Comparison of ENCODE assay signal across 8 mouse cellular contexts in genomic region chr5:36483203-36484101, GRCm38 (mm10). TPM values are rescaled to one million over a fixed set of nuclear protein-coding genes. Genes with fewer than 3 reads are reported as not detected.
A peak's percentile ranks its signal among the peaks of the same experiment; 100 is the strongest.
DNase-seq lines count a peak whose midpoint lies in the region; ATAC-seq lines count a peak whose summit lies in the region.

No protein-coding gene starts in this region.

- intact Hi-C loops in heart, postnatal 25 days (cut with DNase I), result loop anchor here (2.0 kb wide), 1 partner anchor 19 kb away; the partner anchor contains the start of gene Grpel1
- intact Hi-C loops in left cerebral cortex, postnatal 4 days (cut with DNase I), result no loop called here

- ATAC-seq in stomach, embryonic 14.5 days (ENCODE audit: insufficient number of reproducible peaks, insufficient read depth, low FRiP score, low read depth), result no peak

- peak overlapping the region; percentile 87 for H3K9ac ChIP-seq in stomach, embryonic 14.5 days (replicated peaks; ENCODE audit: low read depth, low read length)

- peak overlapping the region; percentile 91 for H3K4me2 ChIP-seq in stomach, embryonic 14.5 days (replicated peaks; ENCODE audit: low read depth, low read length)

- peaks cover 19% of the 10 kb centered on the region for H3K36me3 ChIP-seq in forebrain, embryonic 10.5 days (replicated peaks)
- H3K36me3 ChIP-seq in midbrain, embryonic 10.5 days, result peaks cover 19% of the 10 kb centered on the region
- no peaks in the 10 kb centered on the region for H3K36me3 ChIP-seq in stomach, embryonic 14.5 days (ENCODE audit: control insufficient read depth, insufficient read depth, low read length)

- WGBS in forebrain, embryonic 10.5 days, result 4% methylated on average over 58 of the region's 58 CpGs
- WGBS in midbrain, embryonic 10.5 days, result 3% methylated on average over 58 of the region's 58 CpGs
- 2% methylated on average over 58 of the region's 58 CpGs for WGBS in stomach, embryonic 14.5 days

- peak overlapping the region; percentile 91 for H3K27ac ChIP-seq in forebrain, embryonic 10.5 days
- H3K27ac ChIP-seq in midbrain, embryonic 10.5 days (replicated peaks), result peak overlapping the region; percentile 91
- 0 out of 2 replicates have a peak overlapping the region, but pooled peaks have one; percentile 44 for H3K27ac ChIP-seq in stomach, embryonic 14.5 days (ENCODE audit: low read length)

- H3K27me3 ChIP-seq in forebrain, embryonic 10.5 days (ENCODE audit: poor library complexity, severe bottlenecking), result peaks cover 21% of the 10 kb centered on the region
- peaks cover 16% of the 10 kb centered on the region for H3K27me3 ChIP-seq in midbrain, embryonic 10.5 days (ENCODE audit: low read depth, poor library complexity, severe bottlenecking)
- 0 out of 2 replicates have a peak, but pooled peaks cover 2% of the 10 kb centered on the region for H3K27me3 ChIP-seq in stomach, embryonic 14.5 days (ENCODE audit: control insufficient read depth, insufficient read depth, low read length)

- H3K9me3 ChIP-seq in forebrain, embryonic 10.5 days, result peaks cover 10% of the 10 kb centered on the region; the same call in 1 of the 2 replicates
- peaks cover 6% of the 10 kb centered on the region; the same call in 1 of the 2 replicates for H3K9me3 ChIP-seq in midbrain, embryonic 10.5 days (replicated peaks)
- H3K9me3 ChIP-seq in stomach, embryonic 14.5 days (ENCODE audit: control insufficient read depth, low read depth, low read length), result no peaks in the 10 kb centered on the region

- DNase-seq in embryo, embryonic 10 days (ENCODE audit: low spot score), result peak; percentile 49
- no peak for DNase-seq in embryo, embryonic 11 days
- DNase-seq in adrenal gland, postnatal 4 days (ENCODE audit: low spot score in 2 of 2), result peak; percentile 23 to 31
- peak; percentile 59 for DNase-seq in forebrain, embryonic 10.5 days (ENCODE audit: extremely low spot score, low spot score)
- peak; percentile 22 for DNase-seq in heart, postnatal 25 days (ENCODE audit: low spot score)
- peak; percentile 51 for DNase-seq in left cerebral cortex, postnatal 4 days
- peak; percentile 67 for DNase-seq in midbrain, embryonic 10.5 days (ENCODE audit: low spot score)

- H3K4me1 ChIP-seq in forebrain, embryonic 10.5 days, result peaks cover 46% of the 10 kb centered on the region
- H3K4me1 ChIP-seq in midbrain, embryonic 10.5 days, result peaks cover 54% of the 10 kb centered on the region
- H3K4me1 ChIP-seq in stomach, embryonic 14.5 days (ENCODE audit: control insufficient read depth, insufficient read depth, low read length), result peaks cover 10% of the 10 kb centered on the region; the same call in 1 of the 2 replicates

- peak overlapping the region; percentile 93 for H3K4me3 ChIP-seq in forebrain, embryonic 10.5 days
- H3K4me3 ChIP-seq in midbrain, embryonic 10.5 days, result peak overlapping the region; percentile 92
- peak overlapping the region; percentile 94 for H3K4me3 ChIP-seq in stomach, embryonic 14.5 days (ENCODE audit: low read depth, low read length)

RNA-seq across cellular contexts. Expression of gene Tada2b, which starts 0.6 kb away (rescaled TPM):
- total RNA-seq in adrenal gland, postnatal 4 days (2021), result 10 to 100 TPM; 30.1 to 32.2 TPM
- 2.2 TPM in 2 replicates for polyA plus RNA-seq in forebrain, embryonic 10.5 days (2016; fragmentation: Nextera tagmentation; extraction: Ambion mirVana)
- total RNA-seq in heart, postnatal 25 days (2021), result 10 to 100 TPM; 14.2 to 14.8 TPM
- total RNA-seq in left cerebral cortex, postnatal 4 days (2021), result 10 to 100 TPM; 30.8 to 31.0 TPM
- polyA plus RNA-seq in midbrain, embryonic 10.5 days (2016; fragmentation: Nextera tagmentation; extraction: Ambion mirVana), result 2.0 and 2.3 TPM in 2 replicates
- polyA plus RNA-seq in stomach, embryonic 14.5 days (2014; fragmentation: Nextera tagmentation; extraction: Ambion mirVana), result 3.6 and 4.5 TPM in 2 replicates

RNA-seq across cellular contexts. Expression of gene Ccdc96, which starts 0.9 kb away (rescaled TPM):
- under 1 TPM; 0.20 to 0.42 TPM for total RNA-seq in adrenal gland, postnatal 4 days (2021)
- 3.6 and 3.8 TPM in 2 replicates for polyA plus RNA-seq in forebrain, embryonic 10.5 days (2016; fragmentation: Nextera tagmentation; extraction: Ambion mirVana)
- under 1 TPM; 0.18 to 0.22 TPM for total RNA-seq in heart, postnatal 25 days (2021)
- 1 to 10 TPM; 1.5 TPM for total RNA-seq in left cerebral cortex, postnatal 4 days (2021)
- 4.3 and 5.0 TPM in 2 replicates for polyA plus RNA-seq in midbrain, embryonic 10.5 days (2016; fragmentation: Nextera tagmentation; extraction: Ambion mirVana)
- polyA plus RNA-seq in stomach, embryonic 14.5 days (2014; fragmentation: Nextera tagmentation; extraction: Ambion mirVana), result 0.29 and 0.38 TPM in 2 replicates

RNA-seq across cellular contexts. Expression of gene Grpel1, which starts 18.7 kb away (rescaled TPM):
- total RNA-seq in adrenal gland, postnatal 4 days (2021), result 10 to 100 TPM; 66.7 to 70.8 TPM
- 60.5 and 64.4 TPM in 2 replicates for polyA plus RNA-seq in forebrain, embryonic 10.5 days (2016; fragmentation: Nextera tagmentation; extraction: Ambion mirVana)
- total RNA-seq in heart, postnatal 25 days (2021), result 10 to 100 TPM; 58.7 to 63.3 TPM
- 10 to 100 TPM; 20.5 to 21.1 TPM for total RNA-seq in left cerebral cortex, postnatal 4 days (2021)
- polyA plus RNA-seq in midbrain, embryonic 10.5 days (2016; fragmentation: Nextera tagmentation; extraction: Ambion mirVana), result 57.4 and 63.7 TPM in 2 replicates
- polyA plus RNA-seq in stomach, embryonic 14.5 days (2014; fragmentation: Nextera tagmentation; extraction: Ambion mirVana), result 53.1 and 55.3 TPM in 2 replicates
